Mouse (Mus musculus): ENCODE measurements around the gene Tm9sf4. TPM values are rescaled to one million over a fixed set of nuclear protein-coding genes. Genes with fewer than 3 reads are reported as not detected.
A peak's percentile ranks its signal among the peaks of the same experiment; 100 is the strongest.

The Tm9sf4 gene
- total and polyA plus RNA-seq, 3 experiments, result 34.5 to 51.8 (median 43.3) TPM

DNA sequence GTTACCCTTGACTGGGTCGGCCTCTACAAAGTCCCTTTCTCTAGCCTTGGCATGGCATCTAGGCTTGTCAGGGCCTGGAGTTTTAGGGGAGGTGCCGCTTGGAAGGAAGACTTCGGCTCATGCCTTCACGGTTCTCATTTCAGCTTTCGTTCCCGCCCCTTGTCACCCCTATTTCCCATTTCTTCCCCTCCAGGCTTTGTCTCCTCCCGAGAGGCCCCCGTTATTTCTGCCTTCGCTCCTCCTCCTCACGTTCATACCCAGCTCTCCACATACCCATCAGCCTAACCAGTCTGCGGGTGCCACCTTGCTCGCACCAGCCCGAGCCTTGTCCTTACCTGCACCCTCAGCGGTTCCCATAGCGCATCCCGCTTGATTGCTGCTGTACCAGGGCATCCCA is 579 bp downstream of the Tm9sf4 start:
- DNase-seq, result no peak
- 0 out of 2 replicates have a peak, but pooled peaks cover 2% of the 10 kb centered on the region for H3K4me1 ChIP-seq (ENCODE audit: control insufficient read depth, insufficient read depth, low read length)
- no peaks in the 10 kb centered on the region for H3K36me3 ChIP-seq (ENCODE audit: control insufficient read depth, insufficient read depth, low read length)
- peak overlapping the region; percentile 86 for H3K4me3 ChIP-seq
- no peak for TF ChIP-seq CTCF (IDR thresholded peaks at IDR 0.05)
- no peak for TF ChIP-seq EP300 (IDR thresholded peaks at IDR 0.05; ENCODE audit: insufficient read depth, low read depth, low read length)
- TF ChIP-seq POLR2A (IDR thresholded peaks at IDR 0.05; ENCODE audit: insufficient read depth, low read depth, low read length), result no peak
- H3K79me2 ChIP-seq (replicated peaks; ENCODE audit: control insufficient read depth, insufficient read depth, low read length), result peaks cover 4% of the 10 kb centered on the region; the same call in 1 of the 2 replicates
- H3K27me3 ChIP-seq (ENCODE audit: control insufficient read depth, insufficient read depth, low read length), result no peaks in the 10 kb centered on the region
- intact Hi-C loops (cut with DNase I), result loop anchor here (5.0 kb wide), 2 partner anchors 81 to 286 kb away; partner anchors contain the start of genes Plagl2 and Pofut1
- H3K9ac ChIP-seq (ENCODE audit: low read depth, low read length), result peak overlapping the region; percentile 78
- WGBS, result under 1% methylated on average over 16 of the region's 16 CpGs
- peak overlapping the region; percentile 99 for H3K27ac ChIP-seq

DNA sequence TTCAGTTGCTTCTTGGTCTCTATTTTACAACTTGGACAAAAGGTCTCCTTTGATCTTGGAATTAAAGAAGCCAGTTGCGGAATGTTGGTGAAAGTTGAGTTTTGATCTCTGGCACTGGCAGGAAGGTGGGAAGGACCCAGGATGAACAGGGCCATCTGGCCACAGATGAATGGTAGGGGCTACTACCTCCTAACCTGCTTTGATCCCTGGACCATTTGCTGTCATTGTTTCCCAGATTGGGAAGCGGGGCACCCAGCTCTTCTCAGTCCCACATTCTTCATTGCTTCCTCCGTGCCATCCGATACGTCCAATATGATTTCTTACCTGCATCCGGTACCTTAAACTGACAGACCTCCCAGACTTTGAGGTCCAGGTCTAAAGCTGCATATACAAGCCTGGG is 6.0 kb downstream of the Tm9sf4 start:
- Histone ChIP-seq H3K4me3 (no peak overlapping the region), H3K79me2 (replicated peaks; ENCODE audit: control insufficient read depth, insufficient read depth, low read length) (peaks cover 12% of the 10 kb centered on the region), H3K27me3 (ENCODE audit: control insufficient read depth, insufficient read depth, low read length) (no peaks in the 10 kb centered on the region), H3K36me3 (ENCODE audit: control insufficient read depth, insufficient read depth, low read length) (peaks cover 5% of the 10 kb centered on the region; the same call in 1 of the 2 replicates), H3K27ac (no peak overlapping the region), H3K4me1 (ENCODE audit: control insufficient read depth, insufficient read depth, low read length) (peaks cover 2% of the 10 kb centered on the region), H3K9ac (ENCODE audit: low read depth, low read length) (no peak overlapping the region)
- intact Hi-C loops (cut with DNase I), result no loop called here
- WGBS, result 89% methylated on average over 6 of the region's 6 CpGs
- TF ChIP-seq EP300 (IDR thresholded peaks at IDR 0.05; ENCODE audit: insufficient read depth, low read depth, low read length), result no peak
- no peak for TF ChIP-seq CTCF (IDR thresholded peaks at IDR 0.05)
- no peak for TF ChIP-seq POLR2A (IDR thresholded peaks at IDR 0.05; ENCODE audit: insufficient read depth, low read depth, low read length)
- DNase-seq, result no peak

DNA sequence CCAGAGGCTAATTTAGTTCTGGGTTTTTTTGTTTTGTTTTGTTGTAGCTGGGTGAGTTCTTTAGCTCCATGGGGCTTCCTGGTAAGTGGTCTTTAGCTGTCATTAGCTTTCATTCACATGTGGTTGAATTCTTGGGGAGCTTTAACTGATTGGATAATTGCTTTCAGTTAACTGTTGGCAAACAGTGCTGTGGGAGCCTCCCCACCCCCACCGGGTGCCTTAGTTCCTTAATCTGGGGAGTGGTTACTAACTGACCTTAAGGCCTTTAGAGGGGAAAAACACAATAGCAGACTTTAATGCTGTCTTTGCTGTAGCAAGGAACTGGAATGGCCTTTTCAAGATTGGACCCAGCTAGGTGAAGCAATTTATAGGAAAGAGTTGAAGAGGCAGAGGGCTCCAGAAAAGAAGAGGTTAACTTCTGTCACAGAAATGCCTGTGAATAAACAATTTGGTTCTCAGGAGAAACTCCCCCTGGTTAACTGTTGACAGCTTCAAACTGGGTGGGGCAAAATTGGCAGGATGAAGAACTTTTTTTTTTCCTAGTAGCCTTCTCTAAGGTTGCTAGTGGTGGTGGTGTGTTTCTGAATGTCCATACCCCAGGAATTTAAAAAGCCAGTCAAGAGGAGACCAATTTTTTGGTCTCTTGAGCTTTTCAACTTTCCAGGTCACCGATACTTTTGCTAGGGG is 7.2 kb downstream of the Tm9sf4 start:
- Histone ChIP-seq H3K9ac (ENCODE audit: low read depth, low read length) (no peak overlapping the region), H3K27me3 (ENCODE audit: control insufficient read depth, insufficient read depth, low read length) (no peaks in the 10 kb centered on the region), H3K79me2 (replicated peaks; ENCODE audit: control insufficient read depth, insufficient read depth, low read length) (peaks cover 12% of the 10 kb centered on the region), H3K4me3 (no peak overlapping the region), H3K27ac (no peak overlapping the region; the same call in 1 of the 2 replicates), H3K36me3 (ENCODE audit: control insufficient read depth, insufficient read depth, low read length) (peaks cover 5% of the 10 kb centered on the region; the same call in 1 of the 2 replicates), H3K4me1 (ENCODE audit: control insufficient read depth, insufficient read depth, low read length) (peaks cover 1% of the 10 kb centered on the region)
- WGBS, result 34% methylated on average over 2 of the region's 2 CpGs
- DNase-seq, result peak; percentile 36 to 46
- intact Hi-C loops (cut with DNase I), result no loop called here
- TF ChIP-seq POLR2A (IDR thresholded peaks at IDR 0.05; ENCODE audit: insufficient read depth, low read depth, low read length) (no peak), EP300 (IDR thresholded peaks at IDR 0.05; ENCODE audit: insufficient read depth, low read depth, low read length) (no peak), CTCF (IDR thresholded peaks at IDR 0.05) (no peak)

DNA sequence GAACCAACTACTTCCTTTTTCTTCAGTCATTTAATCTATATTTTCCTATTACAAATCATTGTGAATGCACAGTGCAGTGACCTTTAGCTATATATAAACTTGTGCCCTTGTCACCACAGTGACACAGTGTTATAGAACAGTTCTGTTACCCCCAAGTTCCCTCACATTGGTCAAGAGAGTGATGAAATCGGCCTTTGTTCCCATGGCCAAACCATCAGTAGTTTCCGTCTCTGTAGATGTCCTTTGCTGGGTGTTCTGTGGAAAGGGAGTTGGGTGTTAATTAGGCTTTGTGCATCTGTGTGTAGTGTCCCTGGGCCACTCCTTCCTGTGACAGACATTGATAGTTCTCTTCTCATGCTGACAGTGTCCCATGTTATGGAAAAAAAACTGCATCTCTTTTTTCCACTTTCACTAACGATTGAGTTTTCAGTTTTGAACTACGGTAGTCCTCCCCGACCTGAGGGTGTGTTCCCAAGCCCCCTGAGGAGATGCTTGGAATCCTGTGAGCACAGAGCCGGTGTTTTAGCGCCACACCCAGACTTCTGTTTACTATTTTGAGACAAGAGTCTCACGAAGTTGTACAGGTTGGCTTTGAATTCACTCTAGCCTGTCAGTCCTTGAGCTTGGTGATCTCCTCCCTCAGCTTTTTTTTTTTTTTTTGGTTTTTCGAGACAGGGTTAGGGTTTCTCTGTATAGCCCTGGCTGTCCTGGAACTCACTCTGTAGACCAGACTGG is 9.6 kb downstream of the Tm9sf4 start:
- Histone ChIP-seq H3K4me1 (ENCODE audit: control insufficient read depth, insufficient read depth, low read length) (peaks cover 2% of the 10 kb centered on the region), H3K79me2 (replicated peaks; ENCODE audit: control insufficient read depth, insufficient read depth, low read length) (peaks cover 12% of the 10 kb centered on the region; the same call in 1 of the 2 replicates), H3K9ac (ENCODE audit: low read depth, low read length) (no peak overlapping the region), H3K4me3 (no peak overlapping the region), H3K27ac (no peak overlapping the region), H3K27me3 (ENCODE audit: control insufficient read depth, insufficient read depth, low read length) (no peaks in the 10 kb centered on the region), H3K36me3 (ENCODE audit: control insufficient read depth, insufficient read depth, low read length) (peaks cover 9% of the 10 kb centered on the region)
- intact Hi-C loops (cut with DNase I), result no loop called here
- 61% methylated on average over 9 of the region's 9 CpGs for WGBS
- no peak for TF ChIP-seq CTCF (IDR thresholded peaks at IDR 0.05)
- no peak for TF ChIP-seq POLR2A (IDR thresholded peaks at IDR 0.05; ENCODE audit: insufficient read depth, low read depth, low read length)
- no peak for TF ChIP-seq EP300 (IDR thresholded peaks at IDR 0.05; ENCODE audit: insufficient read depth, low read depth, low read length)
- DNase-seq, result no peak

DNA sequence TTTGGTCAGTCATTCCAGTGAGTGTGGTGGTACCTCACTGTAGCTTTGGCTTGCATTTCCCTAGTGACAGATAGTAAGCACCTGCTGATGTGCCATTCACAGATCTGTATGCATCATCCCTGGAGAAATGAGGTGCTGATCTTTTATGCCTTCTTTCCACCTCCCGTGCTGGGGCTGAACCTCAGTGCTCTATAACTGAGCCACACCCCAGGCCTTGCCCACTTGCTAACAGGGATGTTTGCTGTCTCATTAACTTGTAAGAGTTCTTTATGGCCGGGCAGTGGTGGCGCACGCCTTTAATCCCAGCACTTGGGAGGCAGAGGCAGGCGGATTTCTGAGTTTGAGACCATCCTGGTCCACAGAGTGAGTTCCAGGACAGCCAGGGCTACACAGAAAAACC is 10.9 kb downstream of the Tm9sf4 start:
- H3K4me1 ChIP-seq (ENCODE audit: control insufficient read depth, insufficient read depth, low read length), result peaks cover 3% of the 10 kb centered on the region
- no peaks in the 10 kb centered on the region for H3K27me3 ChIP-seq (ENCODE audit: control insufficient read depth, insufficient read depth, low read length)
- no peak overlapping the region for H3K9ac ChIP-seq (ENCODE audit: low read depth, low read length)
- TF ChIP-seq EP300 (IDR thresholded peaks at IDR 0.05; ENCODE audit: insufficient read depth, low read depth, low read length) (no peak), CTCF (IDR thresholded peaks at IDR 0.05) (no peak), POLR2A (IDR thresholded peaks at IDR 0.05; ENCODE audit: insufficient read depth, low read depth, low read length) (no peak)
- WGBS, result 93% methylated on average over 5 of the region's 5 CpGs
- H3K36me3 ChIP-seq (ENCODE audit: control insufficient read depth, insufficient read depth, low read length), result peaks cover 9% of the 10 kb centered on the region
- H3K27ac ChIP-seq, result no peak overlapping the region
- no peak overlapping the region for H3K4me3 ChIP-seq
- intact Hi-C loops (cut with DNase I), result no loop called here
- DNase-seq, result no peak
- H3K79me2 ChIP-seq (replicated peaks; ENCODE audit: control insufficient read depth, insufficient read depth, low read length), result peaks cover 10% of the 10 kb centered on the region; the same call in 1 of the 2 replicates
